Mouse (Mus musculus) kidney, adult 8-10 months (tissue): Measurements from ENCODE around the gene Fbxo47.
A peak's percentile ranks its signal among the peaks of the same experiment; 100 is the strongest.
"Not testable (repeated sequence)": the region's sequence is repeated elsewhere in the genome, so short reads cannot be mapped to it uniquely, and the experiment has no call there.

Source experiments
- DNase-seq, 2 experiments: peaks; one replicate each; pipeline ENCODE4 v3.0.0; 2022

Fbxo47 gene

GRCm38 (mm10) chr11:97877341-97877740 is 6.6 kb downstream of the Fbxo47 start:
- no peak for DNase-seq

GRCm38 (mm10) chr11:97874396-97874795 is 9.6 kb downstream of the Fbxo47 start:
- no peak for DNase-seq

GRCm38 (mm10) chr11:97872378-97872777 is 11.6 kb downstream of the Fbxo47 start:
- DNase-seq, result not testable (repeated sequence)

GRCm38 (mm10) chr11:97867591-97867990 is 16.4 kb downstream of the Fbxo47 start:
- DNase-seq, result no peak

GRCm38 (mm10) chr11:97866091-97866888 is 17.7 kb downstream of the Fbxo47 start:
- DNase-seq, result peak; percentile 28 to 47

- no peak for DNase-seq
Observed at GRCm38 (mm10) chr11:97865421-97865820, 18.5 kb downstream of the Fbxo47 start.

- DNase-seq, result no peak
Observed at GRCm38 (mm10) chr11:97862148-97862547, 21.8 kb downstream of the Fbxo47 start.

GRCm38 (mm10) chr11:97855473-97855872 is 28.5 kb downstream of the Fbxo47 start:
- DNase-seq, result no peak

- no peak for DNase-seq
Observed at GRCm38 (mm10) chr11:97851601-97852000, 32.4 kb downstream of the Fbxo47 start.

- DNase-seq, result peak; percentile 53 to 78
Observed at GRCm38 (mm10) chr11:97850367-97850766, 33.6 kb downstream of the Fbxo47 start.

GRCm38 (mm10) chr11:97842001-97842400 is 42.0 kb downstream of the Fbxo47 start:
- no peak for DNase-seq

GRCm38 (mm10) chr11:97840991-97841661 is 42.8 kb downstream of the Fbxo47 start:
- peak; percentile 69 to 81 for DNase-seq

- no peak for DNase-seq
Observed at GRCm38 (mm10) chr11:97840539-97840954, 43.4 kb downstream of the Fbxo47 start, which contains the start of gene B230217C12Rik. Gene B230217C12Rik (plus strand): TSS chr11:97840780.

- DNase-seq, result no peak
Observed at GRCm38 (mm10) chr11:97840135-97840490, 43.8 kb downstream of the Fbxo47 start.

- DNase-seq, result no peak
Observed at GRCm38 (mm10) chr11:97839441-97840134, 44.4 kb downstream of the Fbxo47 start.

GRCm38 (mm10) chr11:97838779-97839440 is 45.0 kb downstream of the Fbxo47 start:
- no peak for DNase-seq

GRCm38 (mm10) chr11:97837641-97838149 is 46.3 kb downstream of the Fbxo47 start:
- DNase-seq, result no peak

GRCm38 (mm10) chr11:97837051-97837450 is 46.9 kb downstream of the Fbxo47 start:
- DNase-seq, result not testable (repeated sequence)

GRCm38 (mm10) chr11:97836541-97836940 is 47.4 kb downstream of the Fbxo47 start:
- no peak for DNase-seq

- no peak for DNase-seq
Observed at GRCm38 (mm10) chr11:97833352-97833751, 50.6 kb downstream of the Fbxo47 start.

- DNase-seq, result no peak
Observed at GRCm38 (mm10) chr11:97832001-97832400, 52.0 kb downstream of the Fbxo47 start.

- no peak for DNase-seq
Observed at GRCm38 (mm10) chr11:97830501-97830900, 53.5 kb downstream of the Fbxo47 start.
